Mouse (Mus musculus): ENCODE data around the gene Gpc2. TPM values are rescaled to one million over a fixed set of nuclear protein-coding genes. Genes with fewer than 3 reads are reported as not detected.

Gene Gpc2
- total and polyA plus RNA-seq, 3 experiments, result not detected

- H3K79me2 ChIP-seq (replicated peaks; ENCODE audit: control insufficient read depth, extremely low read depth, insufficient read depth, poor library complexity, severe bottlenecking), result no peaks in the 10 kb centered on the region
- TF ChIP-seq RAD21 (IDR thresholded peaks at IDR 0.05; ENCODE audit: low read depth, low read length) (no peak), MAX (IDR thresholded peaks at IDR 0.05; ENCODE audit: low read length) (no peak), KAT2A (IDR thresholded peaks at IDR 0.05; ENCODE audit: insufficient replicate concordance, low read length) (no peak)
- no peak overlapping the region for H3K4me2 ChIP-seq (ENCODE audit: insufficient read depth, low read depth, poor library complexity, severe bottlenecking)
- H3K4me3 ChIP-seq (replicated peaks in 1 of 3; ENCODE audit: low read depth in 2 of 3, low read length in 2 of 3, poor library complexity in 1 of 3), result no peak overlapping the region
- no peaks in the 10 kb centered on the region for H3K4me1 ChIP-seq (ENCODE audit: control insufficient read depth in 1 of 2, insufficient read depth in 2 of 2)
- in situ Hi-C loops (cut with MboI; ENCODE audit: low pct_ligation_motif_present, low pct_unique_long_range_greater_than_20kb, low sequenced_read_pairs) (no loop called here), dilution Hi-C loops (cut with MboI; ENCODE audit: extremely low pct_ligation_motif_present, extremely low pct_unique_long_range_greater_than_20kb, low sequenced_read_pairs) (no loop called here)
- no peak overlapping the region for H3K9ac ChIP-seq (ENCODE audit: insufficient read depth, low read depth)
- no peak overlapping the region for H3K27ac ChIP-seq (ENCODE audit: insufficient read depth, low read depth)
- H3K27me3 ChIP-seq (replicated peaks), result peaks cover 6% of the 10 kb centered on the region
- H3K36me3 ChIP-seq (replicated peaks in 1 of 2; ENCODE audit: control insufficient read depth in 1 of 2, insufficient read depth in 1 of 2, low read length in 1 of 2), result no peaks in the 10 kb centered on the region
- no peak for DNase-seq (ENCODE audit: extremely low read depth)
- H3K9me3 ChIP-seq (replicated peaks; ENCODE audit: low read length), result no peaks in the 10 kb centered on the region
Observed at GRCm38 (mm10) chr5:138312795-138313194, 33.0 kb upstream of the Gpc2 start.

GRCm38 (mm10) chr5:138299613-138300012 lies 19.8 kb upstream of the Gpc2 start:
- no peaks in the 10 kb centered on the region for H3K4me1 ChIP-seq (ENCODE audit: control insufficient read depth in 1 of 2, insufficient read depth in 2 of 2)
- H3K27ac ChIP-seq (ENCODE audit: insufficient read depth, low read depth), result no peak overlapping the region
- dilution Hi-C loops (cut with MboI; ENCODE audit: extremely low pct_ligation_motif_present, extremely low pct_unique_long_range_greater_than_20kb, low sequenced_read_pairs), result no loop called here
- H3K36me3 ChIP-seq (replicated peaks in 1 of 2; ENCODE audit: control insufficient read depth in 1 of 2, insufficient read depth in 1 of 2, low read length in 1 of 2), result no peaks in the 10 kb centered on the region
- no peak overlapping the region for H3K4me2 ChIP-seq (ENCODE audit: insufficient read depth, low read depth, poor library complexity, severe bottlenecking)
- TF ChIP-seq UBTF (IDR thresholded peaks at IDR 0.05; ENCODE audit: low read depth, low read length) (no peak), NELFE (IDR thresholded peaks at IDR 0.05; ENCODE audit: low read depth, low read length) (no peak), ZMIZ1 (IDR thresholded peaks at IDR 0.05; ENCODE audit: low read depth, low read length) (no peak)
- no peak for DNase-seq (ENCODE audit: extremely low read depth)
- H3K79me2 ChIP-seq (replicated peaks; ENCODE audit: control insufficient read depth, extremely low read depth, insufficient read depth, poor library complexity, severe bottlenecking), result no peaks in the 10 kb centered on the region
- peaks cover 37% of the 10 kb centered on the region for H3K27me3 ChIP-seq (replicated peaks)
- H3K9me3 ChIP-seq (replicated peaks; ENCODE audit: low read length), result no peaks in the 10 kb centered on the region
- in situ Hi-C loops (cut with MboI; ENCODE audit: low pct_ligation_motif_present, low pct_unique_long_range_greater_than_20kb, low sequenced_read_pairs), result no loop called here
- H3K4me3 ChIP-seq (replicated peaks in 1 of 3; ENCODE audit: low read depth in 2 of 3, low read length in 2 of 3, poor library complexity in 1 of 3), result no peak overlapping the region
- no peak overlapping the region for H3K9ac ChIP-seq (ENCODE audit: insufficient read depth, low read depth)

GRCm38 (mm10) chr5:138294158-138294557 lies 14.4 kb upstream of the Gpc2 start:
- Histone ChIP-seq H3K9ac (ENCODE audit: insufficient read depth, low read depth) (no peak overlapping the region), H3K4me3 (replicated peaks in 1 of 3; ENCODE audit: low read depth in 2 of 3, low read length in 2 of 3, poor library complexity in 1 of 3) (no peak overlapping the region), H3K79me2 (replicated peaks; ENCODE audit: control insufficient read depth, extremely low read depth, insufficient read depth, poor library complexity, severe bottlenecking) (no peaks in the 10 kb centered on the region), H3K4me2 (ENCODE audit: insufficient read depth, low read depth, poor library complexity, severe bottlenecking) (no peak overlapping the region), H3K27ac (ENCODE audit: insufficient read depth, low read depth) (no peak overlapping the region), H3K36me3 (replicated peaks in 1 of 2; ENCODE audit: control insufficient read depth in 1 of 2, insufficient read depth in 1 of 2, low read length in 1 of 2) (no peaks in the 10 kb centered on the region), H3K27me3 (replicated peaks) (peaks cover 23% of the 10 kb centered on the region), H3K9me3 (replicated peaks; ENCODE audit: low read length) (no peaks in the 10 kb centered on the region), H3K4me1 (ENCODE audit: control insufficient read depth in 1 of 2, insufficient read depth in 2 of 2) (no peaks in the 10 kb centered on the region)
- dilution Hi-C loops (cut with MboI; ENCODE audit: extremely low pct_ligation_motif_present, extremely low pct_unique_long_range_greater_than_20kb, low sequenced_read_pairs), result no loop called here
- in situ Hi-C loops (cut with MboI; ENCODE audit: low pct_ligation_motif_present, low pct_unique_long_range_greater_than_20kb, low sequenced_read_pairs), result no loop called here
- DNase-seq (ENCODE audit: extremely low read depth), result no peak
- TF ChIP-seq TBP (conservative IDR thresholded peaks at IDR 0.05; ENCODE audit: low read depth, low read length) (no peak), POLR2A (IDR thresholded peaks at IDR 0.05; ENCODE audit: low read depth, low read length) (no peak), E2F4 (IDR thresholded peaks at IDR 0.05; ENCODE audit: insufficient replicate concordance, low read depth, low read length) (no peak), NRF1 (IDR thresholded peaks at IDR 0.05; ENCODE audit: low read depth, low read length) (no peak), BHLHE40 (IDR thresholded peaks at IDR 0.05; ENCODE audit: low read depth, low read length) (no peak), RAD21 (IDR thresholded peaks at IDR 0.05; ENCODE audit: low read depth, low read length) (no peak), ELF1 (IDR thresholded peaks at IDR 0.05; ENCODE audit: low read depth, low read length) (no peak)
